Mouse (Mus musculus) MEL (cell line): ENCODE results near the gene Topbp1.

Experiments
- BHLHE40 ChIP-seq: IDR thresholded peaks from 2 replicates; pipeline ENCODE4 v1.6.1; 2012; ENCODE audit warnings: low read depth, mild to moderate bottlenecking, inconsistent platforms, low read length, improper control_type of control experiment, borderline replicate concordance
- CTCF ChIP-seq, 3 experiments: IDR thresholded peaks in 2 of 3; conservative IDR thresholded peaks in 1 of 3; 2 replicates each; pipeline ENCODE4 v1.5.1; 2011 to 2012; ENCODE audit warnings: low read length in 3 of 3, low read depth in 2 of 3, mild to moderate bottlenecking in 2 of 3, improper control_type of control experiment in 1 of 3, inconsistent platforms in 1 of 3, mixed read lengths in 1 of 3, moderate library complexity in 1 of 3; ENCODE audit not compliant: control insufficient read depth in 1 of 3, insufficient read depth in 1 of 3, poor library complexity in 1 of 3, severe bottlenecking in 1 of 3
- E2F4 ChIP-seq: IDR thresholded peaks from 2 replicates; pipeline ENCODE4 v1.6.1; 2011; ENCODE audit warnings: low read depth, low read length, improper control_type of control experiment, borderline replicate concordance
- TCF12 ChIP-seq: IDR thresholded peaks from 2 replicates; pipeline ENCODE4 v1.6.1; 2014; ENCODE audit warnings: low read depth, mild to moderate bottlenecking, inconsistent platforms, low read length, improper control_type of control experiment, moderate library complexity

DNA sequence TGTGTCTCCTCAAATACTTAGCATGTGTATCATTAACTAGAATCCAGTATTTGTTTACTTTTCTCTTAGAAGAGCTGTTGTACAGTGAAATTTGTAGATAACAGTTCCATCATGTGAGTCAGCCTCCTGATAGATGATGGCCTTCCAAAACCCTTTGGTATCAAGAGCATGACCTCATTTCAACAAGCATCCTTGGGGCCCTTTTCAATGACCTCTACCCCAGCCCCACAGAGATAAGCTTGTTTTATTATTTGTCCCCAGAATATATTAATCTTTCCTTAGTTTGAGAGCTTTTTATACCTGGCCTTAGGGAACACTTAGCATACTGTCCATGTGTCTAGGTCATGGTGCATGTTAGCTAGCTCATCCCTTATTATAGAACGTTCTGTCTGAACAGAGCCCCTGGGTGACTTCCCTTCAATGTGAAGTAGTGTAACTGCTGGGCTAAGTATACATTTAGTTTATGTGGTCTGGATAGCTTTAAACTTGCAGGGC lies 43.0 kb downstream of the Topbp1 start:
- no peak for TF ChIP-seq CTCF (IDR thresholded peaks at IDR 0.05 in 2 of 3, conservative IDR thresholded peaks at IDR 0.05 in 1 of 3; ENCODE audit: control insufficient read depth in 1 of 3, insufficient read depth in 1 of 3, low read depth in 2 of 3, low read length in 3 of 3, poor library complexity in 1 of 3, severe bottlenecking in 1 of 3)
- TF ChIP-seq TCF12, result no peak
- no peak for TF ChIP-seq BHLHE40
- no peak for TF ChIP-seq E2F4
